Mouse (Mus musculus): ENCODE measurements around the gene Lactb. TPM values are rescaled to one million over a fixed set of nuclear protein-coding genes. Genes with fewer than 3 reads are reported as not detected.
"Not testable (repeated sequence)": the region's sequence is repeated elsewhere in the genome, so short reads cannot be mapped to it uniquely, and the experiment has no call there.

Gene Lactb
- total RNA-seq, 1 experiment from 2014 or later: 16.6 TPM

- no peak for DNase-seq
These were observed 54.6 kb downstream of the Lactb start for GRCm38 (mm10) chr9:66920488-66921279.

GRCm38 (mm10) chr9:66919981-66920380, 55.3 kb downstream of the Lactb start:
- DNase-seq: peak; percentile 7

- DNase-seq: peak; percentile 99
These were observed 55.8 kb downstream of the Lactb start, which contains the start of gene Rab8b for GRCm38 (mm10) chr9:66919382-66919971. Gene Rab8b, minus strand, starts transcription at chr9:66919687.

GRCm38 (mm10) chr9:66918672-66919330, 56.5 kb downstream of the Lactb start:
- no peak for DNase-seq

GRCm38 (mm10) chr9:66917892-66918255, 57.4 kb downstream of the Lactb start:
- DNase-seq: no peak

GRCm38 (mm10) chr9:66917216-66917891, 57.9 kb downstream of the Lactb start:
- DNase-seq: no peak

- no peak for DNase-seq
These were observed 59.2 kb downstream of the Lactb start for GRCm38 (mm10) chr9:66915869-66916785.

GRCm38 (mm10) chr9:66915401-66915800, 59.9 kb downstream of the Lactb start:
- DNase-seq: no peak

GRCm38 (mm10) chr9:66914540-66914939, 60.7 kb downstream of the Lactb start:
- DNase-seq: no peak

GRCm38 (mm10) chr9:66913254-66913934, 61.9 kb downstream of the Lactb start:
- DNase-seq: not testable (repeated sequence)

GRCm38 (mm10) chr9:66912304-66912703, 63.0 kb downstream of the Lactb start:
- no peak for DNase-seq

- DNase-seq: no peak
These were observed 64.6 kb downstream of the Lactb start for GRCm38 (mm10) chr9:66910677-66911076.

GRCm38 (mm10) chr9:66909922-66910321, 65.4 kb downstream of the Lactb start:
- DNase-seq: no peak

GRCm38 (mm10) chr9:66907746-66908397, 67.4 kb downstream of the Lactb start:
- no peak for DNase-seq

GRCm38 (mm10) chr9:66907126-66907525, 68.2 kb downstream of the Lactb start:
- DNase-seq: no peak

- no peak for DNase-seq
These were observed 69.3 kb downstream of the Lactb start for GRCm38 (mm10) chr9:66905990-66906389.

Data from adrenal gland, postnatal 25 days (tissue).